Mouse (Mus musculus): ENCODE data around the gene Lsm14b. TPM values are rescaled to one million over a fixed set of nuclear protein-coding genes. Genes with fewer than 3 reads are reported as not detected.
A peak's percentile ranks its signal among the peaks of the same experiment; 100 is the strongest.

The Lsm14b gene
- polyA plus RNA-seq, 1 experiment from 2014 or later: 24.0 TPM

DNA sequence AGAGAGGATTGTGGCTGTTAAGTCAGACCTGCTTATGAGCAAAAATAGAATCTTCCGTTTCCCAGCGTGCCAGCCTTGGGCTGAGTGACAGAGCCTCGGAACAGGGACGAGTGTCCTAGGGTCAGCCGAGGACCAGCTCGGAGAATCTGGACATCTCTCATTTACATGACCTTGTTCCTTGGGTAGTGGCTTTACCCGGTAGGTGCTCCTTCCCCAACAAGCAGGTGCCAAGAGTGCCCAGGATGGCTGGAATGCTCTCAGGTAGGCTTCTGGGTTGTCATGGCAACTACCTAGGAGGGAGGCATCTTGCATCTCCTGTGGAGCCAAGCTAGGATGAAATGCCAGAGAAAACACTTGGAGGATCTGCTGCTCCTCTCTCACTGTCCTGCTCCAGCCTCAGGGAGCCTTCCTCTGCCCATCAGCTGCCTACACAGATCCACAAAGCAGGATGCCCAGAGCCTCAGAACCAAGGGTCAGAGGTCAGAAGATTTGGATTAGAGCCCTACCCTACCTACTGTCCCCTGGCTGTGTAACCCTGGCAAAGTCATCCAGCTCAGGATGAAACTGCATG lies 4.6 kb upstream of the Lsm14b start:
- Histone ChIP-seq H3K27me3 (replicated peaks) (peaks cover 29% of the 10 kb centered on the region), H3K4me2 (no peak overlapping the region), H3K36me3 (no peaks in the 10 kb centered on the region), H3K9ac (replicated peaks) (no peak overlapping the region), H3K4me3 (replicated peaks) (no peak overlapping the region), H3K9me3 (replicated peaks) (no peaks in the 10 kb centered on the region), H3K4me1 (peaks cover 7% of the 10 kb centered on the region), H3K27ac (replicated peaks) (no peak overlapping the region)
- 81% methylated on average over 7 of the region's 7 CpGs for WGBS
- ATAC-seq (ENCODE audit: low FRiP score): no peak

DNA sequence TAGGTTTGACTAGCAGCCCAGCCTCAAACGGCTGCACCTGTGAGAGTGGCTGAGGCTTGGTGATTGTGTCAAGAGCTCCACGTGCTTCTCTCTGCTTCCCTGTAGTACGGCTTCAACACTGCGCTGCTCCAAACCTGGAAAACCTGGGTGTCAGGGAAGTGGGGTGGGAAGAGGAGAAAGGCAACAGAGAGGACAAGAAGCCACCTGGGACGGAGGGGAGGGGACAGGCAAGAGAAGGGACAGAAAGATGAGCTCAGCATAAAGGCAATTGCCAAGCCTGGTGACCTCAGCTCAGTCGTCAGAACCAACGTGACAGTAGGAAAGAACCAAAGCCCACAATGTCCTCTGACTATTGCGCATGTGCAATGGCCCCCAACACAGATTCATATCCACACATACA lies 3.9 kb upstream of the Lsm14b start:
- no peak overlapping the region for H3K4me2 ChIP-seq
- H3K9me3 ChIP-seq (replicated peaks): no peaks in the 10 kb centered on the region
- peaks cover 9% of the 10 kb centered on the region for H3K4me1 ChIP-seq
- 84% methylated on average over 8 of the region's 8 CpGs for WGBS
- no peak overlapping the region for H3K4me3 ChIP-seq (replicated peaks)
- no peaks in the 10 kb centered on the region for H3K36me3 ChIP-seq
- no peak overlapping the region for H3K27ac ChIP-seq (replicated peaks)
- no peak for ATAC-seq (ENCODE audit: low FRiP score)
- peaks cover 29% of the 10 kb centered on the region for H3K27me3 ChIP-seq (replicated peaks)
- no peak overlapping the region for H3K9ac ChIP-seq (replicated peaks)

- Histone ChIP-seq H3K27me3 (replicated peaks) (peaks cover 29% of the 10 kb centered on the region), H3K9me3 (replicated peaks) (no peaks in the 10 kb centered on the region), H3K36me3 (0 out of 2 replicates have a peak, but pooled peaks cover 3% of the 10 kb centered on the region), H3K4me2 (no peak overlapping the region), H3K27ac (replicated peaks) (no peak overlapping the region), H3K4me1 (peaks cover 28% of the 10 kb centered on the region), H3K4me3 (replicated peaks) (no peak overlapping the region), H3K9ac (replicated peaks) (no peak overlapping the region)
- 64% methylated on average over 6 of the region's 6 CpGs for WGBS
- ATAC-seq (ENCODE audit: low FRiP score): no peak
Measured at GRCm38 (mm10) chr2:180022751-180023150, 2.0 kb upstream of the Lsm14b start.

DNA sequence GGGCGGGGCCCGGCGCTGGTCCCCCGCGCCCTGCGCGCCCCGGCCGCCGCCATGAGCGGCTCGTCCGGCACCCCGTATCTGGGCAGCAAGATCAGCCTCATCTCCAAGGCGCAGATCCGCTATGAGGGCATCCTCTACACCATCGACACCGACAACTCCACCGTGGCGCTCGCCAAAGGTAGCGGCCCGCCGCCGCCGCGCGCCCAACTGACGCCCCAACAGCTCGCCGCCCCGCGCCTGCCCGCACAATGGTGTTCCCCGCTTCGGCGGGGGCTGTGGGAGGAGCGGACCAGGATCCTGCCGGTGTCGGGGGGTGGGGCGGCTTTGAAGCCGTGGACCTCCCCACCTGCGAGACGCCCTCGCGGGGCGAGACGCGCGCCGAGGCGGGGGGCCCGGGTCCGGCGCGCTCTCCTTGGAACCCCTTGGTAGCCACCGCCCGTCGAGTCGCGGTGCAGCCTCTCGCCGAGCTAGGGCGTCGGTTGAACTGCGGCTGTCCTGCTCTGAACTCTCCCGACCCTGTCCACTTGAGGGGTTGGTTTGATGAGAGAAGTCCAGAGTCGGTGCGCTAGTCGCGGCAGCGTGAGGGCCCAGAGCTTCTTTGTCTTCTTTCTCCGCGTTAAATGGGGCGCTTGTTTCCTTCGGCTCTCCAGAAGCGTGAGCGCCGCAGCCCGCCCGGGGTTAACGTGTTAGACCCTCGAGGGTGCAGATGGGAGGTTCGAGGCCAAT lies 511 bp downstream of the Lsm14b start:
- peaks cover 44% of the 10 kb centered on the region for H3K4me1 ChIP-seq
- peak overlapping the region; percentile 97 for H3K27ac ChIP-seq (replicated peaks)
- H3K9me3 ChIP-seq (replicated peaks): no peaks in the 10 kb centered on the region
- peak overlapping the region; percentile 96 for H3K9ac ChIP-seq (replicated peaks)
- peaks cover 28% of the 10 kb centered on the region for H3K36me3 ChIP-seq
- H3K4me3 ChIP-seq (replicated peaks): peak overlapping the region; percentile 94
- WGBS: under 1% methylated on average over 74 of the region's 84 CpGs
- peak overlapping the region; percentile 95 for H3K4me2 ChIP-seq
- peak; percentile 65 for ATAC-seq (ENCODE audit: low FRiP score)
- H3K27me3 ChIP-seq (replicated peaks): peaks cover 27% of the 10 kb centered on the region

- peaks cover 33% of the 10 kb centered on the region for H3K36me3 ChIP-seq
- peaks cover 44% of the 10 kb centered on the region for H3K4me1 ChIP-seq
- 6% methylated on average over 6 of the region's 6 CpGs for WGBS
- H3K27ac ChIP-seq (replicated peaks): peak overlapping the region; percentile 97
- peak overlapping the region; percentile 96 for H3K9ac ChIP-seq (replicated peaks)
- ATAC-seq (ENCODE audit: low FRiP score): no peak
- peak overlapping the region; percentile 94 for H3K4me3 ChIP-seq (replicated peaks)
- H3K4me2 ChIP-seq: peak overlapping the region; percentile 95
- peaks cover 22% of the 10 kb centered on the region for H3K27me3 ChIP-seq (replicated peaks)
- no peaks in the 10 kb centered on the region for H3K9me3 ChIP-seq (replicated peaks)
Measured at GRCm38 (mm10) chr2:180025861-180026200, 1.0 kb downstream of the Lsm14b start.

DNA sequence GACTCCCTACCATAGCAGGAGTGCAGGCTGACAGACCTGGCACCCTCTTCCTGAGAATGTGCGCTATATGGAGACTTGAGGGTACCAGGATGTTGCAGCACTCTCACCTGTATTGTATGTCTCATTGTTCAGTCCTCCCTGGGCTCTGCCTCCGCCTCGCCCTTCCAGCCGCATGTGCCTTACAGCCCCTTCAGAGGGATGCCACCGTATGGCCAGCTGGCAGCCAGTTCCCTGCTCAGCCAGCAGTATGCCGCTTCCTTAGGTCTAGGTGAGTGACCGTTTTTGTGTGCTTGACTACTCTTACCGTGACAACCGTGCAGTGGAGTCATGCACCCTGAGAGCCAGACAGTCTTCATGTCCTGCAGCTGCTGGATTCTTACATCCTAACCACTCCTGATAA lies 3.0 kb downstream of the Lsm14b start:
- Histone ChIP-seq H3K9me3 (replicated peaks) (no peaks in the 10 kb centered on the region), H3K4me1 (peaks cover 44% of the 10 kb centered on the region), H3K27ac (replicated peaks) (no peak overlapping the region), H3K36me3 (peaks cover 52% of the 10 kb centered on the region), H3K4me2 (peak overlapping the region; percentile 95), H3K9ac (replicated peaks) (peak overlapping the region; percentile 96; the same call in 1 of the 2 replicates), H3K27me3 (replicated peaks) (peaks cover 6% of the 10 kb centered on the region), H3K4me3 (replicated peaks) (peak overlapping the region; percentile 94)
- no peak for ATAC-seq (ENCODE audit: low FRiP score)
- WGBS: 67% methylated on average over 9 of the region's 9 CpGs

DNA sequence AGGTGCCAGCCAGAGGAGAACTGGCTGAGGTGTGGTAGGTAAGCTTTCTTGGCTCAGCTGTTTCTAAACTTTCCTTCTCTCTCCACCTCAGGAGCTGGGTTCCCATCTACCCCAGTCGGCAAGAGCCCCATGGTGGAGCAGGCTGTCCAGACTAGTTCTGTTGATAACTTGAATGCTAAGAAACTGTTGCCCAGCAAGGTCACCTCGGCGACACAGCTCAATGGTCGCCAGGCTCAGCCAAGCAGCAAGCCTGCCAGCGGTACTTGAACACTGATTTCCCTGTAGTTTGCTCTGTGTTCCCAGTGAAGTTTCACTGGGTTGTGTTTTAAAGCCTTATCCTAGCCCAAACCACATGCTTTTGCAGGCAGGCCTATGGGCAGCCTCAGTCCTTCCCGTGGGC lies 6.5 kb downstream of the Lsm14b start:
- WGBS: 84% methylated on average over 6 of the region's 6 CpGs
- ATAC-seq (ENCODE audit: low FRiP score): no peak
- Histone ChIP-seq H3K27me3 (replicated peaks) (no peaks in the 10 kb centered on the region), H3K4me3 (replicated peaks) (no peak overlapping the region), H3K36me3 (peaks cover 87% of the 10 kb centered on the region), H3K9me3 (replicated peaks) (no peaks in the 10 kb centered on the region), H3K27ac (replicated peaks) (no peak overlapping the region), H3K4me1 (peaks cover 37% of the 10 kb centered on the region), H3K9ac (replicated peaks) (no peak overlapping the region), H3K4me2 (no peak overlapping the region)

DNA sequence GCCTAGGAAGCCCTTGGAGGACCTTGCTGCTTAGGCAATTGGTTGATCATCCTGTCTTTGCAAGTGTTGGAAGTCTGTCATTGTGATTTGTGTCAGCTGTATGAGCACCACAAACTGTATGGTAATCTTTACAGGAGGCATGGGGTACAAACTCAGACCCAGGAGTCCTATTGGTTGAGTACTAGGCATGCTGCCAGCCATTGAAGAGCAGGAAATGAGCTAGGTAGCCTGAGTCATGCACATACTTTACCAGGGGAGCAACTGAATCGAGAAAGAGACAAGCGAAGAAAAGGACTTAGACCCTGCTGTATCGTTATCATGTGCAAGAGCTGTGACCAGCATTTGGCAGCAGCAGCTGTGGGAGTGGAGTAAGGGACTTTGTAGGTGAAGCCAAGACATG lies 8.1 kb downstream of the Lsm14b start:
- ATAC-seq (ENCODE audit: low FRiP score): no peak
- Histone ChIP-seq H3K27me3 (replicated peaks) (no peaks in the 10 kb centered on the region), H3K36me3 (peaks cover 99% of the 10 kb centered on the region), H3K27ac (replicated peaks) (no peak overlapping the region), H3K9ac (replicated peaks) (no peak overlapping the region), H3K4me1 (peaks cover 21% of the 10 kb centered on the region), H3K4me2 (no peak overlapping the region), H3K9me3 (replicated peaks) (no peaks in the 10 kb centered on the region), H3K4me3 (replicated peaks) (no peak overlapping the region)
- WGBS: 74% methylated on average over 3 of the region's 3 CpGs

DNA sequence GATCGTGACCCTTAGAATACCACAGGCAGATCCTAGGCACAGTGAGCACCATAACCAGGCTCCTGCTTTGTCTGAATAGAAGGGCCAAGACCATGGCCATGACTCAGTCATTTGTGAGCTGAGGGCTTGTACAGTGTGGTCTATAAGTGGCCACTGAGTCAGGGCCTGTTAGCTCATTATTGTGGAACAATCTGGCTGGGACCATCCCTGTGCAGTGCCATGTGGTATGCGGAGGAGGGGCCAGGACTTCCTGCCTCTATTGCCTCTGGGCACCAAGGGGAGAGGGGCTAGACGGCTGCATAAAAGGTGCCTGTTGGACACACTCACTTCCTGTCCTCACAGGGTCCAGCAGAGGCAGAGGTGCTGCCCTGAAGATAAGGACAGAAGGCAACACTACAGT lies 9.2 kb downstream of the Lsm14b start:
- Histone ChIP-seq H3K4me1 (peaks cover 10% of the 10 kb centered on the region), H3K27ac (replicated peaks) (no peak overlapping the region), H3K27me3 (replicated peaks) (no peaks in the 10 kb centered on the region), H3K36me3 (peaks cover 99% of the 10 kb centered on the region), H3K4me2 (no peak overlapping the region), H3K9ac (replicated peaks) (no peak overlapping the region), H3K4me3 (replicated peaks) (no peak overlapping the region), H3K9me3 (replicated peaks) (no peaks in the 10 kb centered on the region)
- 62% methylated on average over 3 of the region's 3 CpGs for WGBS
- ATAC-seq (ENCODE audit: low FRiP score): no peak

DNA sequence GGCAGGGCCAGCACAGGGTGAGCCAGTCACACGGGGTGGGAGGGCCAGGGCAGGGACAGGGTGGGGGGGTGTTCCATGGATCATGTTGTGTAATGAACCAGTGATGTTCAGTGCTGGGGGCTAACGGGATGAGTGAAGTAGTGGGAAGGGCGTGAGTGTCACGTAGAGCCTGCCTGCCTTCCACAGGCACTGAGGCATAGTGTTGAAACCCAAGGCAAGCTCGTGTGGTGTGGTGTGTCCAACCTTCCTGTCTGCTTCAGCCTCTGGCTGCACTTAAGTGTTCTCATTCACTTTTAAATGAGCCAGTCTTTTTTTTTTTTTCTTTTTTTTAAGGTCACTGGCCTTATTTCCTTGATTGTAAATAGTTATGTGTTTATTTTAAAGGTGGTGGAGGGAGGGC lies 10.0 kb downstream of the Lsm14b start:
- Histone ChIP-seq H3K36me3 (peaks cover 92% of the 10 kb centered on the region), H3K9me3 (replicated peaks) (no peaks in the 10 kb centered on the region), H3K4me1 (peaks cover 10% of the 10 kb centered on the region), H3K27ac (replicated peaks) (no peak overlapping the region), H3K4me3 (replicated peaks) (no peak overlapping the region), H3K27me3 (replicated peaks) (no peaks in the 10 kb centered on the region), H3K9ac (replicated peaks) (no peak overlapping the region), H3K4me2 (no peak overlapping the region)
- WGBS: 75% methylated on average over 5 of the region's 5 CpGs
- no peak for ATAC-seq (ENCODE audit: low FRiP score)

GRCm38 (mm10) chr2:180040406-180040805 lies 15.6 kb downstream of the Lsm14b start:
- H3K36me3 ChIP-seq: peaks cover 36% of the 10 kb centered on the region
- H3K27ac ChIP-seq (replicated peaks): no peak overlapping the region
- H3K9ac ChIP-seq (replicated peaks): peak overlapping the region; percentile 97
- peak overlapping the region; percentile 83 for H3K4me2 ChIP-seq
- no peaks in the 10 kb centered on the region for H3K27me3 ChIP-seq (replicated peaks)
- no peaks in the 10 kb centered on the region for H3K9me3 ChIP-seq (replicated peaks)
- ATAC-seq (ENCODE audit: low FRiP score): no peak
- 60% methylated on average over 6 of the region's 6 CpGs for WGBS
- peaks cover 44% of the 10 kb centered on the region for H3K4me1 ChIP-seq
- peak overlapping the region; percentile 98 for H3K4me3 ChIP-seq (replicated peaks)

- Histone ChIP-seq H3K36me3 (peaks cover 29% of the 10 kb centered on the region), H3K4me1 (peaks cover 50% of the 10 kb centered on the region), H3K4me3 (replicated peaks) (peak overlapping the region; percentile 98), H3K9me3 (replicated peaks) (no peaks in the 10 kb centered on the region), H3K4me2 (peak overlapping the region; percentile 83), H3K27me3 (replicated peaks) (no peaks in the 10 kb centered on the region), H3K27ac (replicated peaks) (peak overlapping the region; percentile 98), H3K9ac (replicated peaks) (peak overlapping the region; percentile 97)
- WGBS: under 1% methylated on average over 66 of the region's 66 CpGs
- peak; percentile 60 for ATAC-seq (ENCODE audit: low FRiP score)
Measured at GRCm38 (mm10) chr2:180041577-180042255, 16.9 kb downstream of the Lsm14b start.

All from neural tube, embryonic 15.5 days (tissue).